Mouse (Mus musculus): ENCODE measurements at regions not wholly inside any gene's neighbourhood (a gene's known extent, or its start where the extent isn't known, plus 50 kb on each side); places are given as distances from the start of the nearest gene placed in this dataset.

DNA sequence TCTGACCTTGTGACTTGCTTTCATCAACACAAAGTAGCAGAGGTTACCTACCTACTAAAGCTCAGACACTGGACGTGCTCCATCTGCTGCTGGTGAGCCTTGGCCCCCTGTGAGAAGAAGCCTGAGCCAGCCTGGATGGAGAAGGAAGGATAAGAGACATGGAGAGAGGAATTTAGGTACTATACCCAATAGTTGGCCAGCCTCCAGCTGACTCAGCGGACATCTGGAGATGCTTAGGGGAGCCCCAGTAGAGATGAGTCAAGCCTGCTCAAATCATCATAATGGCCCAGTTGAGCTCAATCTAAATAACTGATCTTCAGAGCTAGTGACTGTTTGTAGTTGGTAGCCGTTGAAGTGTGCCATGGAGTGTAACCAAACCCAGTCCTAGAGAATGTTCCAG, 53.7 kb upstream of the Ripply2 start:
- peak; percentile 42 for DNase-seq
- intact Hi-C loops (cut with DNase I; ENCODE audit: low total_unique reads): no loop called here

GRCm38 (mm10) chr9:86957076-86957475, 58.3 kb upstream of the Ripply2 start:
- DNase-seq: no peak
- intact Hi-C loops (cut with DNase I; ENCODE audit: low total_unique reads): no loop called here

DNA sequence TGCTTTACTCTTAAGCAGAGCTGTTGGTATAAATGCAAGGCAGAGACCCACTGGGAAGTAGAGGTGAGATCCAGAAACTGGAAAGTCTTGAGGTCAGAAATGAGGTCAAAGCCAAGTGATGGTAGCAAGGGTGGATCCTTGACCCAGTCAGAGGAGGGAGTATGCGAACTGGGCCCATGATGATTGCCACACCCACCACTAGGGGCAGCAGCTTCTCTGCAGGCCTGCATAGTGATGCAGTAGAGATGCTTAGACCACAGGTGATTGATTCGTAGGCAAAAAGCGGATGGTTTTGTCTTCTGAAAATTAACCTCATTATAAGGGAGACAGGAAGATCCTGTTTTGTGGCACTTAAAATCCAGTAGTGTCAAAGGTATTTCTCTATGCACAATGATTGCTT, 59.6 kb upstream of the Ripply2 start:
- DNase-seq: no peak
- intact Hi-C loops (cut with DNase I; ENCODE audit: low total_unique reads): no loop called here

GRCm38 (mm10) chr9:86951958-86952509, 63.3 kb upstream of the Ripply2 start:
- intact Hi-C loops (cut with DNase I; ENCODE audit: low total_unique reads): no loop called here

GRCm38 (mm10) chr9:86949885-86950284, 65.5 kb upstream of the Ripply2 start:
- intact Hi-C loops (cut with DNase I; ENCODE audit: low total_unique reads): no loop called here
- DNase-seq: no peak

More at GRCm38 (mm10) chr9:86951958-86952509, 63.3 kb upstream of the Ripply2 start:
- DNase-seq: no peak

- intact Hi-C loops (cut with DNase I; ENCODE audit: low total_unique reads): no loop called here
- no peak for DNase-seq
Measured at GRCm38 (mm10) chr9:86931196-86931595, 50.7 kb upstream of the Snap91 start.
